Mouse (Mus musculus): ENCODE measurements around the gene Dpep1. TPM values are rescaled to one million over a fixed set of nuclear protein-coding genes. Genes with fewer than 3 reads are reported as not detected.

Dpep1 gene
- total RNA-seq (2014; rRNA removed; ENCODE audit: low replicate concordance) (32.3 and 58.6 TPM in 2 replicates), polyA plus RNA-seq (2015; fragmentation: Nextera tagmentation; extraction: Ambion mirVana) (16.3 and 17.6 TPM in 2 replicates)

- Histone ChIP-seq H3K27ac (ENCODE audit: low read depth) (peak within 1 kb of the TSS; percentile 73), H3K36me3 (replicated peaks; ENCODE audit: control insufficient read depth, insufficient read depth, low read length) (no peaks in the 10 kb centered on the region), H3K9ac (replicated peaks; ENCODE audit: low read depth, low read length) (0 out of 2 replicates have a peak within 1 kb of the TSS, but pooled peaks have one; percentile 2), H3K4me2 (ENCODE audit: low read depth, low read length) (peak within 1 kb of the TSS; percentile 14; the same call in 1 of the 2 replicates), H3K9me3 (replicated peaks; ENCODE audit: control insufficient read depth, low read length) (no peaks in the 10 kb centered on the region), H3K27me3 (ENCODE audit: control insufficient read depth, insufficient read depth, low read length) (no peaks in the 10 kb centered on the region), H3K4me1 (ENCODE audit: control insufficient read depth, insufficient read depth) (no peaks in the 10 kb centered on the region), H3K4me3 (ENCODE audit: low read depth, low read length) (no peak within 1 kb of the TSS; the same call in 1 of the 2 replicates)
- peak; percentile 70 for ATAC-seq (ENCODE audit: insufficient read depth, low read depth)
- peak; percentile 27 for DNase-seq (ENCODE audit: low spot score)
- 37% methylated on average over 19 of the region's 19 CpGs for WGBS
- TF ChIP-seq CTCF (IDR thresholded peaks at IDR 0.05; ENCODE audit: low read depth), result no peak
- no peak for TF ChIP-seq EP300 (IDR thresholded peaks at IDR 0.05; ENCODE audit: low read depth)
Observed at GRCm38 (mm10) chr8:123185566-123186409, at the start of gene Dpep1. Dpep1 (plus strand) TSS chr8:123186242.

DNA sequence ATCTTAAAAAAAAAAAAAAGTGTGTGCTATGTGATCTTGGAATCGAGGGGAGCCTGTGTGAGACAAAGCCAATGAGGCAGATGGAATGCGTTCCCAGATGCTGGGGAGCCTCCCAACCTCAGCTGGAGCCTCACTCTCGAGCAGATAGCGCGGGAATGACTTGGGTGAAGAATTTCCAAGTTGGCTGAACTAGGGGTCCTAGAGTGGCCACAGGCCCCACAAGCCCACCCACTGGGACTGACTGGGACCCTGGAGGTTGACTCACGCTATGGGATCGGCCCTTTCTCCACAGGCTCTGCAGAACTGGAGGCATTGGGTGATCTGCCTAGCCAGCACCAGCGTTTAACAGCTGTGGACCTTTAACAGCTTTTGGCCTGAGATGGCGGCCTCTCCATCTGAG is 49.8 kb upstream of the Dpep1 start:
- no peaks in the 10 kb centered on the region for H3K27me3 ChIP-seq (ENCODE audit: control insufficient read depth, insufficient read depth, low read length)
- 74% methylated on average over 9 of the region's 9 CpGs for WGBS
- H3K27ac ChIP-seq (ENCODE audit: low read depth), result no peak overlapping the region
- peaks cover 8% of the 10 kb centered on the region for H3K4me1 ChIP-seq (ENCODE audit: control insufficient read depth, insufficient read depth)
- H3K9me3 ChIP-seq (replicated peaks; ENCODE audit: control insufficient read depth, low read length), result no peaks in the 10 kb centered on the region
- no peak overlapping the region for H3K4me3 ChIP-seq (ENCODE audit: low read depth, low read length)
- no peak overlapping the region for H3K9ac ChIP-seq (replicated peaks; ENCODE audit: low read depth, low read length)
- DNase-seq (ENCODE audit: low spot score), result no peak
- H3K36me3 ChIP-seq (replicated peaks; ENCODE audit: control insufficient read depth, insufficient read depth, low read length), result no peaks in the 10 kb centered on the region
- no peak overlapping the region for H3K4me2 ChIP-seq (ENCODE audit: low read depth, low read length)
- TF ChIP-seq EP300 (IDR thresholded peaks at IDR 0.05; ENCODE audit: low read depth) (no peak), CTCF (IDR thresholded peaks at IDR 0.05; ENCODE audit: low read depth) (no peak)
- ATAC-seq (ENCODE audit: insufficient read depth, low read depth), result no peak

- Histone ChIP-seq H3K36me3 (replicated peaks; ENCODE audit: control insufficient read depth, insufficient read depth, low read length) (no peaks in the 10 kb centered on the region), H3K27me3 (ENCODE audit: control insufficient read depth, insufficient read depth, low read length) (no peaks in the 10 kb centered on the region), H3K9ac (replicated peaks; ENCODE audit: low read depth, low read length) (no peak overlapping the region), H3K9me3 (replicated peaks; ENCODE audit: control insufficient read depth, low read length) (no peaks in the 10 kb centered on the region), H3K4me3 (ENCODE audit: low read depth, low read length) (no peak overlapping the region), H3K27ac (ENCODE audit: low read depth) (peak overlapping the region; percentile 22; the same call in 1 of the 2 replicates), H3K4me1 (ENCODE audit: control insufficient read depth, insufficient read depth) (peaks cover 17% of the 10 kb centered on the region), H3K4me2 (ENCODE audit: low read depth, low read length) (no peak overlapping the region)
- peak; percentile 44 for DNase-seq (ENCODE audit: low spot score)
- WGBS, result 12% methylated on average over 2 of the region's 2 CpGs
- no peak for TF ChIP-seq EP300 (IDR thresholded peaks at IDR 0.05; ENCODE audit: low read depth)
- no peak for TF ChIP-seq CTCF (IDR thresholded peaks at IDR 0.05; ENCODE audit: low read depth)
- peak; percentile 62 for ATAC-seq (ENCODE audit: insufficient read depth, low read depth)
Observed at GRCm38 (mm10) chr8:123137645-123138077, 48.4 kb upstream of the Dpep1 start.

GRCm38 (mm10) chr8:123138741-123139140 is 47.3 kb upstream of the Dpep1 start:
- Histone ChIP-seq H3K27ac (ENCODE audit: low read depth) (no peak overlapping the region), H3K4me3 (ENCODE audit: low read depth, low read length) (no peak overlapping the region), H3K27me3 (ENCODE audit: control insufficient read depth, insufficient read depth, low read length) (no peaks in the 10 kb centered on the region), H3K9me3 (replicated peaks; ENCODE audit: control insufficient read depth, low read length) (no peaks in the 10 kb centered on the region), H3K9ac (replicated peaks; ENCODE audit: low read depth, low read length) (no peak overlapping the region), H3K4me1 (ENCODE audit: control insufficient read depth, insufficient read depth) (peaks cover 17% of the 10 kb centered on the region), H3K36me3 (replicated peaks; ENCODE audit: control insufficient read depth, insufficient read depth, low read length) (no peaks in the 10 kb centered on the region), H3K4me2 (ENCODE audit: low read depth, low read length) (no peak overlapping the region)
- ATAC-seq (ENCODE audit: insufficient read depth, low read depth) (no peak), DNase-seq (ENCODE audit: low spot score) (no peak)
- TF ChIP-seq EP300 (IDR thresholded peaks at IDR 0.05; ENCODE audit: low read depth) (no peak), CTCF (IDR thresholded peaks at IDR 0.05; ENCODE audit: low read depth) (no peak)
- 75% methylated on average over 4 of the region's 4 CpGs for whole genome bisulfite sequencing

DNA sequence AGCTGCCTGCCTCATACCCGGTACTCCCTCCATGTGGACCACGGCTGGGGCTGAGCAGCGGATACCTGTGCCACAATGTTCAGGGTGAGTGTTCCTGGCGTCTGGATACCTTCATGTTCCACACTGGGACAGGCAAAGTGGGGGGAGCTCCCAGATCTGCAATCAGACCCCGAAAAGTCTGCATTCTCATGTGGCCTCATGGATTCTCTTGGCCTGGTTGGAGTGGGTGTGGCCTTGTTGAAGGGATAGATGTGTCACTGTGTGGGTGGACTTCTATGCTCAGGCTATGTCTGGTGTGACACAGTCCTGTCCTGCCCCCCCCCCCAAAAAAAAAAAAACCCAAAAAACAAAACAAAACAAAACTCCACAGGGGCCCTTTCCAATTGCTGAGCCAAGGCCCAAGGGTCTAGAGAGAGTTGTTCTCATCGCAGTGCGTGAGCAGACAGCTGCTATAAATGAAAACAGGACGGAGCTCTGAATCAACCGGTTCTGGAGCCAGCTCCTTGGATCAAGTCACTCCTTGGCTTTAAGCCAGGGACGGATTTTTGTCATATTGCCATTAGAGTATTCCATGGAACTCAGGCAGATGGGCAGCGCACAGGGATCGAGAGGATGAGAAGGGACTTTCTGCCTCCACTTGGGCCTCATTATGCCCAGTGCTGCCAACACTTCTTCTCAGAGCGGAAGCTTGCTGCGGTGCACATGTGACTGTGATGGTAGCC is 44.1 kb upstream of the Dpep1 start:
- peak; percentile 45 for ATAC-seq (ENCODE audit: insufficient read depth, low read depth)
- Histone ChIP-seq H3K4me1 (ENCODE audit: control insufficient read depth, insufficient read depth) (peaks cover 17% of the 10 kb centered on the region), H3K9ac (replicated peaks; ENCODE audit: low read depth, low read length) (no peak overlapping the region), H3K36me3 (replicated peaks; ENCODE audit: control insufficient read depth, insufficient read depth, low read length) (no peaks in the 10 kb centered on the region), H3K27ac (ENCODE audit: low read depth) (peak overlapping the region; percentile 74), H3K4me3 (ENCODE audit: low read depth, low read length) (no peak overlapping the region), H3K27me3 (ENCODE audit: control insufficient read depth, insufficient read depth, low read length) (no peaks in the 10 kb centered on the region), H3K9me3 (replicated peaks; ENCODE audit: control insufficient read depth, low read length) (no peaks in the 10 kb centered on the region), H3K4me2 (ENCODE audit: low read depth, low read length) (no peak overlapping the region)
- no peak for TF ChIP-seq EP300 (IDR thresholded peaks at IDR 0.05; ENCODE audit: low read depth)
- TF ChIP-seq CTCF (IDR thresholded peaks at IDR 0.05; ENCODE audit: low read depth), result no peak
- DNase-seq (ENCODE audit: low spot score), result peak; percentile 61
- 39% methylated on average over 14 of the region's 14 CpGs for WGBS

Data from heart, postnatal 0 days (tissue).